Comparison of ENCODE assay signal across 28 mouse cellular contexts in genomic region chr7:99797261-99797660, GRCm38 (mm10). TPM values are rescaled to one million over a fixed set of nuclear protein-coding genes. Genes with fewer than 3 reads are reported as not detected.
DNase-seq lines count a peak whose midpoint lies in the region; ATAC-seq and TF ChIP-seq lines count a peak whose summit lies in the region.
"Had no signal": no experiment of that assay in that cellular context is flagged by ENCODE, and none has a peak within 500 bp of the region (broad histone marks: within the 10 kb centered on the region; RNA-seq: fewer than 3 reads in every experiment).

No protein-coding gene starts in this region.

- H3K4me2 ChIP-seq in midbrain, postnatal 0 days (ENCODE audit: low read depth, low read length, poor library complexity, severe bottlenecking) = no peak overlapping the region
- H3K4me2 ChIP-seq in midbrain, embryonic 15.5 days = no peak overlapping the region
- H3K4me2 ChIP-seq: embryonic facial prominence, embryonic 12.5 days; forebrain, embryonic 15.5 days had no signal

- H3K9ac ChIP-seq in midbrain, postnatal 0 days (replicated peaks; ENCODE audit: low read length, poor library complexity, severe bottlenecking) = no peak overlapping the region
- no peak overlapping the region for H3K9ac ChIP-seq in midbrain, embryonic 15.5 days
- H3K9ac ChIP-seq: embryonic facial prominence, embryonic 12.5 days; forebrain, embryonic 15.5 days had no signal

- H3K27me3 ChIP-seq in midbrain, postnatal 0 days (ENCODE audit: insufficient read depth, low read length) = no peaks in the 10 kb centered on the region
- H3K27me3 ChIP-seq in midbrain, embryonic 15.5 days (replicated peaks) = 0 out of 2 replicates have a peak, but pooled peaks cover 2% of the 10 kb centered on the region
- H3K27me3 ChIP-seq: forebrain, embryonic 15.5 days had no signal

- 64% methylated on average over 3 of the region's 3 CpGs for WGBS in midbrain, postnatal 0 days
- WGBS in midbrain, embryonic 15.5 days = 65% methylated on average over 3 of the region's 3 CpGs

- no peak for TF ChIP-seq POLR2A in brain, embryonic 14.5 days (IDR thresholded peaks at IDR 0.05; ENCODE audit: borderline replicate concordance, extremely low read depth, insufficient read depth, insufficient read length, poor library complexity, severe bottlenecking)

- intact Hi-C loops in heart, postnatal 36 days (cut with DNase I) = loop anchor here (5.0 kb wide), 3 partner anchors 70 to 300 kb away; no protein-coding TSS in a partner anchor

- H3K27ac ChIP-seq in midbrain, postnatal 0 days (ENCODE audit: low read depth, low read length) = no peak overlapping the region
- H3K27ac ChIP-seq in midbrain, embryonic 15.5 days = no peak overlapping the region
- H3K27ac ChIP-seq: embryonic facial prominence, embryonic 12.5 days; forebrain, embryonic 15.5 days; heart, embryonic 10.5 days; hindbrain, postnatal 0 days had no signal

- 0 out of 2 replicates have a peak, but pooled peaks cover 4% of the 10 kb centered on the region for H3K4me1 ChIP-seq in midbrain, postnatal 0 days (ENCODE audit: insufficient read depth, low read length)
- H3K4me1 ChIP-seq in midbrain, embryonic 15.5 days = peaks cover 28% of the 10 kb centered on the region

- no peaks in the 10 kb centered on the region for H3K36me3 ChIP-seq in midbrain, postnatal 0 days (ENCODE audit: insufficient read depth, low read length)
- H3K36me3 ChIP-seq in midbrain, embryonic 15.5 days (replicated peaks) = no peaks in the 10 kb centered on the region
- H3K36me3 ChIP-seq: embryonic facial prominence, embryonic 12.5 days; forebrain, embryonic 15.5 days; G1E; heart, embryonic 10.5 days had no signal

- H3K4me3 ChIP-seq in midbrain, postnatal 0 days (ENCODE audit: low read depth, low read length) = no peak overlapping the region
- no peak overlapping the region for H3K4me3 ChIP-seq in midbrain, embryonic 15.5 days
- H3K4me3 ChIP-seq: embryonic facial prominence, embryonic 12.5 days; forebrain, embryonic 15.5 days; heart, embryonic 10.5 days had no signal

- TF ChIP-seq CTCF in midbrain, postnatal 0 days (IDR thresholded peaks at IDR 0.05) = no peak
- no peak for TF ChIP-seq CTCF in brain, embryonic 14.5 days (IDR thresholded peaks at IDR 0.05; ENCODE audit: borderline replicate concordance, extremely low read depth, insufficient read depth, insufficient read length)

- H3K9me3 ChIP-seq in midbrain, postnatal 0 days (ENCODE audit: low read length) = no peaks in the 10 kb centered on the region
- no peaks in the 10 kb centered on the region for H3K9me3 ChIP-seq in midbrain, embryonic 15.5 days
- H3K9me3 ChIP-seq: embryonic facial prominence, embryonic 12.5 days; forebrain, embryonic 15.5 days; heart, embryonic 10.5 days had no signal

- DNase-seq in heart, adult 11 months = peak; percentile 55
- no peak for DNase-seq in heart, postnatal 36 days
- DNase-seq in midbrain, postnatal 0 days (ENCODE audit: low spot score) = peak; percentile 39
- peak; percentile 27 for DNase-seq in brain, embryonic 14.5 days (ENCODE audit: low read depth)
- no peak for DNase-seq in c-Kit-positive CD71-positive TER-119-positive erythroid progenitor cells, embryonic 14.5 days (ENCODE audit: low spot score)
- no peak for DNase-seq in cerebellum, postnatal 10 days
- no peak for DNase-seq in cerebellum, adult 18-20 months
- DNase-seq: adrenal gland, adult 2 months; adrenal gland, postnatal 25 days; cerebellum, adult 11 months; cerebellum, postnatal 36 days; gastrocnemius, postnatal 36 days; heart, adult 18-20 months; heart, postnatal 10 days; kidney, adult 11 months had no signal

- no peak for ATAC-seq in midbrain, postnatal 0 days (ENCODE audit: low FRiP score)
- no peak for ATAC-seq in midbrain, embryonic 15.5 days (replicated peaks)
- ATAC-seq: CD4-positive, CD25-positive, alpha-beta regulatory T cell, adult 4 months; forebrain, embryonic 15.5 days; Patski had no signal

RNA-seq across cellular contexts. Expression of gene Neu3, which starts 31.0 kb away (rescaled TPM):
- total RNA-seq in heart, postnatal 36 days (2021) = 1 to 10 TPM; 3.8 to 4.9 TPM
- 1.8 and 4.3 TPM in 2 replicates for total RNA-seq in midbrain, postnatal 0 days (2014; rRNA removed)
- 1.8 TPM in 2 replicates for polyA plus RNA-seq in midbrain, postnatal 0 days (2015; fragmentation: Nextera tagmentation; extraction: Ambion mirVana)
- 1.7 and 2.0 TPM in 2 replicates for polyA plus RNA-seq in midbrain, embryonic 15.5 days (2015; fragmentation: Nextera tagmentation; extraction: Ambion mirVana)
- polyA plus RNA-seq in brain, embryonic 14.5 days (2012; rRNA removed) = 1.7 and 2.2 TPM in 2 replicates

RNA-seq across cellular contexts. Expression of gene Olfr521, which starts 34.0 kb away (rescaled TPM):
- total RNA-seq in heart, postnatal 36 days (2021) = not detected
- not detected in 2 replicates for total RNA-seq in midbrain, postnatal 0 days (2014; rRNA removed)
- polyA plus RNA-seq in midbrain, postnatal 0 days (2015; fragmentation: Nextera tagmentation; extraction: Ambion mirVana) = not detected in 2 replicates
- polyA plus RNA-seq in midbrain, embryonic 15.5 days (2015; fragmentation: Nextera tagmentation; extraction: Ambion mirVana) = not detected in 2 replicates
- polyA plus RNA-seq in brain, embryonic 14.5 days (2012; rRNA removed) = not detected in 2 replicates
- total RNA-seq: adrenal gland, adult 2 months; adrenal gland, postnatal 25 days; gastrocnemius, adult 8-10 months; gastrocnemius, postnatal 36 days; heart, adult 18-20 months; heart, postnatal 10 days; hematopoietic stem cell, adult 5-6 weeks; hindbrain, postnatal 0 days had no signal
- polyA plus RNA-seq: adrenal gland, adult 2 months; CD4-positive, CD25-positive, alpha-beta regulatory T cell, adult 4 months; embryonic facial prominence, embryonic 12.5 days; forebrain, embryonic 11.5 days; forebrain, embryonic 15.5 days; G1E; heart, embryonic 10.5 days; heart, embryonic 14.5 days; hindbrain, postnatal 0 days; intestine, embryonic 14.5 days; Patski had no signal

Comparison
In these comparisons a context has a peak if more than half of its experiments do, and no peak if none do; other contexts are left out.
1. DNase-seq: peak in heart, adult 11 months (single experiment), midbrain, postnatal 0 days (single experiment) and brain, embryonic 14.5 days (single experiment); none in heart, postnatal 36 days (0 of 2), c-Kit-positive CD71-positive TER-119-positive erythroid progenitor cells, embryonic 14.5 days (single experiment), cerebellum, postnatal 10 days (0 of 2) and cerebellum, adult 18-20 months (0 of 2).